Mouse (Mus musculus): ENCODE data around the gene Supt7l.

DNA sequence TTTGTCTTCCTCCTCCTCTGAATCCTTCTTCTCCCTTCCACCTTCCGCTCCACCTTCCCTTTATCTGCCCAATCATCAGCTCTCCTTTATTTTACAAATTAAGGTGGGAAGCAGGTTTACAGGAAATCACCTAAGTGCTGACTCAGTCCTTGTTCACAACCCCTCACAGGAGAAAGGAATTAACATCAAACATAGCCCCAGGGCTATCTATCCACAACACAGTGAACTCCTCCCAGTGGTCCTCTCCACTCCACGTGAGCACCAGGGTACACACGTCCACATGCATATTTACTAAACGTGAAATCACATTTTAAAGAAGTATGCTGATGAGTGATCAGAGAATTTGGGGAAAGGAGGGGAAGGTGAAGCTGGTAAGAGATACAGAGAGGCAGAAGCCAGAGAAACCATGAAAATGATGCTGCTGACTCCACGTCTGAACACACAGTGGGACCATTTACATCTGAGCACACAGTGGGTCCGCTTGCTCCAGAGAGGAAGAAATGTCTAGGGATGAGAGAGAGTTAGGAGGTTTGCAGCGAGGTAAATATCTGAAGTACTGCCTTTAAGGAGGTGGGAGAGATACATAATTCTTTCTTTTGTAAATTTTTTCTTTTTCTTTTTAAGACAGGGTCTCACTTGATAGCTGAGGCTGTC lies 38.4 kb downstream of the Supt7l start:
- no peak for TF ChIP-seq POLR2A (IDR thresholded peaks at IDR 0.05; ENCODE audit: borderline replicate concordance, insufficient read depth, low read length)
- TF ChIP-seq CTCF (IDR thresholded peaks at IDR 0.05; ENCODE audit: borderline replicate concordance, insufficient read depth, low read depth, low read length): no peak

Measured in cerebellum, adult 2 months (tissue).